ENCODE assay signal across 27 mouse cellular contexts in the genomic region with DNA sequence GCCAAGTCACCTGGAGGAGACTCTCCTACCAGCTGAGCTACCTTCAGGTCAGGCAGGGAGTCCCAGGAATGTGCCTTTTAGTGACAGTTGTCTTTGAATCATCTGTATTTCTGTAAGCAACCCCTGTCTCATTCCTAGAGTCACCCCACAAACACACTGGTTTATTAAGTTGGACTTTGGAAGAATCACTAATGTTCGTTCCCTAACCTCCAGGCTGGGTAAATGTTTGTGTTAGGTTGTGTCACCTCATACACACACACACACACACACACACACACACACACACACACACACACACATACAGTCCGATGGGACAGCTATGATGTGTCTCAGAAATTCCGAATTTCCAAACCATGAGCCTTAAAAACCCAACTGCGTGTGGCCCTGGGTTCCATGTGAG. TPM values are rescaled to one million over a fixed set of nuclear protein-coding genes. Genes with fewer than 3 reads are reported as not detected.
A peak's percentile ranks its signal among the peaks of the same experiment; 100 is the strongest.
DNase-seq lines count a peak whose midpoint lies in the region; ATAC-seq and TF ChIP-seq lines count a peak whose summit lies in the region.
"Had no signal": no experiment of that assay in that cellular context is flagged by ENCODE, and none has a peak within 500 bp of the region (broad histone marks: within the 10 kb centered on the region; RNA-seq: fewer than 3 reads in every experiment).

No protein-coding gene starts in this region.

- no peak for ATAC-seq in kidney, embryonic 16.5 days (ENCODE audit: low FRiP score, low TSS enrichment)
- peak; percentile 58 for ATAC-seq in liver, embryonic 12.5 days
- peak; percentile 77 for ATAC-seq in liver, embryonic 16.5 days (ENCODE audit: low read depth)
- ATAC-seq in midbrain, embryonic 11.5 days (ENCODE audit: low FRiP score), result no peak
- ATAC-seq: forebrain, embryonic 13.5 days; forebrain, embryonic 16.5 days; Patski had no signal

- no peaks in the 10 kb centered on the region for H3K36me3 ChIP-seq in kidney, adult 2 months (ENCODE audit: control insufficient read depth, insufficient read depth, low read length)
- no peaks in the 10 kb centered on the region for H3K36me3 ChIP-seq in kidney, embryonic 16.5 days (ENCODE audit: insufficient read depth, low read length)
- 0 out of 2 replicates have a peak, but pooled peaks cover 3% of the 10 kb centered on the region for H3K36me3 ChIP-seq in liver, embryonic 12.5 days
- H3K36me3 ChIP-seq in liver, embryonic 16.5 days (ENCODE audit: control insufficient read depth, insufficient read depth), result no peaks in the 10 kb centered on the region
- no peaks in the 10 kb centered on the region for H3K36me3 ChIP-seq in midbrain, embryonic 11.5 days (ENCODE audit: control insufficient read depth, insufficient read depth, low read length)
- H3K36me3 ChIP-seq: embryonic facial prominence, embryonic 12.5 days; embryonic facial prominence, embryonic 15.5 days; forebrain, embryonic 10.5 days; G1E; hindbrain, embryonic 12.5 days; hindbrain, embryonic 15.5 days had no signal

- no peaks in the 10 kb centered on the region for H3K9me3 ChIP-seq in kidney, embryonic 16.5 days (ENCODE audit: low read length)
- H3K9me3 ChIP-seq in liver, embryonic 12.5 days (replicated peaks), result peaks cover 4% of the 10 kb centered on the region
- no peaks in the 10 kb centered on the region for H3K9me3 ChIP-seq in liver, embryonic 16.5 days (replicated peaks; ENCODE audit: control insufficient read depth, low read length)
- H3K9me3 ChIP-seq in midbrain, embryonic 11.5 days (ENCODE audit: control insufficient read depth, low read length), result no peaks in the 10 kb centered on the region; the same call in 1 of the 2 replicates
- H3K9me3 ChIP-seq: embryonic facial prominence, embryonic 15.5 days; forebrain, embryonic 13.5 days; hindbrain, embryonic 15.5 days had no signal

- H3K27ac ChIP-seq in kidney, adult 2 months (ENCODE audit: insufficient read depth, low read depth, low read length), result no peak overlapping the region
- H3K27ac ChIP-seq in kidney, embryonic 16.5 days (ENCODE audit: low read length), result no peak overlapping the region
- no peak overlapping the region for H3K27ac ChIP-seq in liver, embryonic 12.5 days
- H3K27ac ChIP-seq in liver, embryonic 16.5 days (ENCODE audit: low read length), result peak overlapping the region; percentile 79
- no peak overlapping the region for H3K27ac ChIP-seq in midbrain, embryonic 11.5 days (ENCODE audit: low read depth, low read length)
- H3K27ac ChIP-seq: embryonic facial prominence, embryonic 12.5 days; embryonic facial prominence, embryonic 15.5 days; forebrain, embryonic 10.5 days; forebrain, embryonic 13.5 days; gastrocnemius, adult 2 months; hindbrain, embryonic 12.5 days; hindbrain, embryonic 15.5 days had no signal

- WGBS in kidney, adult 2 months, result 79% methylated on average over 4 of the region's 4 CpGs
- 88% methylated on average over 4 of the region's 4 CpGs for WGBS in kidney, embryonic 16.5 days
- 72% methylated on average over 4 of the region's 4 CpGs for WGBS in liver, embryonic 12.5 days (ENCODE audit: insufficient replicate concordance)
- WGBS in liver, embryonic 16.5 days (ENCODE audit: insufficient replicate concordance), result 52% methylated on average over 4 of the region's 4 CpGs
- WGBS in midbrain, embryonic 11.5 days, result 92% methylated on average over 4 of the region's 4 CpGs

- H3K4me1 ChIP-seq in kidney, adult 2 months (ENCODE audit: control insufficient read depth, insufficient read depth, low read length), result no peaks in the 10 kb centered on the region
- H3K4me1 ChIP-seq in kidney, embryonic 16.5 days (ENCODE audit: insufficient read depth, low read length), result no peaks in the 10 kb centered on the region
- H3K4me1 ChIP-seq in liver, embryonic 12.5 days, result no peaks in the 10 kb centered on the region
- H3K4me1 ChIP-seq in liver, embryonic 16.5 days (ENCODE audit: control insufficient read depth, low read depth, low read length), result no peaks in the 10 kb centered on the region
- H3K4me1 ChIP-seq in midbrain, embryonic 11.5 days (ENCODE audit: control insufficient read depth, insufficient read depth, low read length), result no peaks in the 10 kb centered on the region
- H3K4me1 ChIP-seq: embryonic facial prominence, embryonic 12.5 days; embryonic facial prominence, embryonic 15.5 days; forebrain, embryonic 10.5 days; forebrain, embryonic 13.5 days; hindbrain, embryonic 12.5 days; hindbrain, embryonic 15.5 days had no signal

- H3K4me2 ChIP-seq in kidney, embryonic 16.5 days (replicated peaks; ENCODE audit: low read depth, low read length), result no peak overlapping the region
- no peak overlapping the region for H3K4me2 ChIP-seq in liver, embryonic 12.5 days
- no peak overlapping the region for H3K4me2 ChIP-seq in liver, embryonic 16.5 days (ENCODE audit: low read depth, low read length)
- no peak overlapping the region for H3K4me2 ChIP-seq in midbrain, embryonic 11.5 days
- H3K4me2 ChIP-seq: embryonic facial prominence, embryonic 12.5 days; embryonic facial prominence, embryonic 15.5 days; forebrain, embryonic 13.5 days; heart, embryonic 11.5 days; hindbrain, embryonic 12.5 days; hindbrain, embryonic 15.5 days had no signal

- no peak for TF ChIP-seq CTCF in kidney, adult 2 months (conservative IDR thresholded peaks at IDR 0.05; ENCODE audit: insufficient read depth, insufficient read length, low read depth, low read length)

- no peak overlapping the region for H3K9ac ChIP-seq in kidney, embryonic 16.5 days (replicated peaks; ENCODE audit: low read length)
- no peak overlapping the region for H3K9ac ChIP-seq in liver, embryonic 12.5 days
- H3K9ac ChIP-seq in liver, embryonic 16.5 days (ENCODE audit: low read depth, low read length), result no peak overlapping the region
- H3K9ac ChIP-seq in midbrain, embryonic 11.5 days (ENCODE audit: low read length), result no peak overlapping the region
- H3K9ac ChIP-seq: embryonic facial prominence, embryonic 12.5 days; embryonic facial prominence, embryonic 15.5 days; forebrain, embryonic 13.5 days; hindbrain, embryonic 12.5 days; hindbrain, embryonic 15.5 days had no signal

- no peak for TF ChIP-seq POLR2A in kidney, adult 2 months (IDR thresholded peaks at IDR 0.05; ENCODE audit: low read depth, low read length)

- no peak overlapping the region for H3K4me3 ChIP-seq in kidney, adult 2 months (ENCODE audit: insufficient read depth, low read depth, low read length)
- no peak overlapping the region for H3K4me3 ChIP-seq in kidney, embryonic 16.5 days (ENCODE audit: low read length)
- H3K4me3 ChIP-seq in liver, embryonic 12.5 days, result no peak overlapping the region
- H3K4me3 ChIP-seq in liver, embryonic 16.5 days (ENCODE audit: low read depth, low read length), result peak overlapping the region; percentile 45
- no peak overlapping the region for H3K4me3 ChIP-seq in midbrain, embryonic 11.5 days (ENCODE audit: low read depth, low read length)
- H3K4me3 ChIP-seq: embryonic facial prominence, embryonic 12.5 days; embryonic facial prominence, embryonic 15.5 days; forebrain, embryonic 10.5 days; forebrain, embryonic 13.5 days; gastrocnemius, adult 2 months; hindbrain, embryonic 12.5 days; hindbrain, embryonic 15.5 days had no signal

- peak; percentile 19 for DNase-seq in kidney, adult 2 months
- no peak for DNase-seq in liver
- DNase-seq in midbrain, embryonic 11.5 days (ENCODE audit: low spot score, missing footprints), result no peak
- DNase-seq in frontal cortex, adult 2 months (ENCODE audit: extremely low spot score in 1 of 2, low spot score in 1 of 2), result no peak
- DNase-seq: adrenal gland, postnatal 10 days; adrenal gland, postnatal 36 days; B cell, adult 2 months; cerebellum, adult 18-20 months; cerebellum, adult 9-11 months; cerebellum, postnatal 25 days; gastrocnemius, adult 2 months; gastrocnemius, postnatal 14 days; heart, adult 11 months had no signal

- H3K27me3 ChIP-seq in kidney, adult 2 months (replicated peaks; ENCODE audit: control insufficient read depth, insufficient read depth, low read length), result no peaks in the 10 kb centered on the region
- no peaks in the 10 kb centered on the region for H3K27me3 ChIP-seq in kidney, embryonic 16.5 days (ENCODE audit: insufficient read depth, low read length)
- no peaks in the 10 kb centered on the region for H3K27me3 ChIP-seq in liver, embryonic 12.5 days (replicated peaks)
- no peaks in the 10 kb centered on the region for H3K27me3 ChIP-seq in liver, embryonic 16.5 days (ENCODE audit: control insufficient read depth, insufficient read depth, low read depth, low read length)
- no peaks in the 10 kb centered on the region for H3K27me3 ChIP-seq in midbrain, embryonic 11.5 days (ENCODE audit: control insufficient read depth, insufficient read depth, low read length)
- H3K27me3 ChIP-seq: CH12.LX; embryonic facial prominence, embryonic 12.5 days; embryonic facial prominence, embryonic 15.5 days; forebrain, embryonic 13.5 days; hindbrain, embryonic 12.5 days; hindbrain, embryonic 15.5 days; Patski had no signal

RNA-seq across cellular contexts. Expression of gene Pzp, which starts 0.7 kb away (rescaled TPM):
- polyA plus RNA-seq in kidney, adult 2 months (2012; rRNA removed), result 0.05 and 0.23 TPM in 2 replicates
- 0.86 and 1.4 TPM in 2 replicates for polyA plus RNA-seq in kidney, embryonic 16.5 days (2015; fragmentation: Nextera tagmentation; extraction: Ambion mirVana)
- 38.6 and 46.3 TPM in 2 replicates for polyA plus RNA-seq in liver, embryonic 12.5 days (2016; fragmentation: Nextera tagmentation; extraction: Ambion mirVana)
- 674 and 844 TPM in 2 replicates for polyA plus RNA-seq in liver, embryonic 16.5 days (2015; fragmentation: Nextera tagmentation; extraction: Ambion mirVana)
- not detected in 2 replicates for polyA plus RNA-seq in midbrain, embryonic 11.5 days (2014; fragmentation: Nextera tagmentation; extraction: Ambion mirVana)
- polyA plus RNA-seq in frontal cortex, adult 2 months (2012; rRNA removed), result not detected in 2 replicates
- polyA plus RNA-seq: embryonic facial prominence, embryonic 12.5 days; forebrain, embryonic 10.5 days; forebrain, embryonic 13.5 days; forebrain, embryonic 16.5 days; G1E; hindbrain, embryonic 12.5 days had no signal

RNA-seq across cellular contexts. Expression of gene A2ml1, which starts 55.6 kb away (rescaled TPM):
- not detected in 2 replicates for polyA plus RNA-seq in kidney, adult 2 months (2012; rRNA removed)
- polyA plus RNA-seq in kidney, embryonic 16.5 days (2015; fragmentation: Nextera tagmentation; extraction: Ambion mirVana), result 0.26 and 0.32 TPM in 2 replicates
- 1.4 and 1.7 TPM in 2 replicates for polyA plus RNA-seq in liver, embryonic 12.5 days (2016; fragmentation: Nextera tagmentation; extraction: Ambion mirVana)
- polyA plus RNA-seq in liver, embryonic 16.5 days (2015; fragmentation: Nextera tagmentation; extraction: Ambion mirVana), result 47.2 and 49.7 TPM in 2 replicates
- polyA plus RNA-seq in midbrain, embryonic 11.5 days (2014; fragmentation: Nextera tagmentation; extraction: Ambion mirVana), result not detected in 2 replicates
- 16.5 and 18.7 TPM in 2 replicates for polyA plus RNA-seq in frontal cortex, adult 2 months (2012; rRNA removed)
- polyA plus RNA-seq: forebrain, embryonic 10.5 days; G1E; heart, embryonic 11.5 days; hindbrain, embryonic 12.5 days had no signal

Comparison
In these comparisons a context has a peak if more than half of its experiments do, and no peak if none do; other contexts are left out.
1. RNA of gene Pzp, which starts 0.7 kb away (polyA plus RNA-seq): 674 to 844 TPM in liver, embryonic 16.5 days; 38.6 to 46.3 TPM in liver, embryonic 12.5 days, 0.86 to 1.4 TPM in kidney, embryonic 16.5 days, 0.05 to 0.23 TPM in kidney, adult 2 months, not detected in midbrain, embryonic 11.5 days and not detected in frontal cortex, adult 2 months; every median in the first group is over 10 times any median in the second.
2. ATAC-seq: peak in liver, embryonic 12.5 days (single experiment) and liver, embryonic 16.5 days (single experiment); none in kidney, embryonic 16.5 days (single experiment) and midbrain, embryonic 11.5 days (single experiment).